Mouse (Mus musculus) lung, adult 18-20 months (tissue): ENCODE measurements at regions not wholly inside any gene's neighbourhood (a gene's known extent, or its start where the extent isn't known, plus 50 kb on each side); places are given as distances from the start of the nearest gene placed in this dataset.
"Not testable (repeated sequence)": the region's sequence is repeated elsewhere in the genome, so short reads cannot be mapped to it uniquely, and the experiment has no call there.

ENCODE experiments used
- DNase-seq, 2 experiments: peaks; one replicate each; pipeline ENCODE4 v3.0.0; 2022; ENCODE audit warnings: mixed read lengths in 2 of 2

GRCm38 (mm10) chr12:113701841-113702240 lies 158.1 kb downstream of the Adam6a start:
- not testable (repeated sequence) for DNase-seq

GRCm38 (mm10) chr12:113716406-113716805 lies 172.7 kb downstream of the Adam6a start:
- peak; percentile 5 for DNase-seq

GRCm38 (mm10) chr12:113735847-113736246 lies 192.1 kb downstream of the Adam6a start:
- DNase-seq: no peak

- no peak for DNase-seq
Measured at GRCm38 (mm10) chr12:113746277-113746676, 202.6 kb downstream of the Adam6a start.

GRCm38 (mm10) chr12:113747987-113748386 lies 204.3 kb downstream of the Adam6a start:
- DNase-seq: no peak

- DNase-seq: no peak
Measured at GRCm38 (mm10) chr12:113769587-113769986, 225.9 kb downstream of the Adam6a start.

GRCm38 (mm10) chr12:113795876-113796275 lies 252.2 kb downstream of the Adam6a start:
- DNase-seq: not testable (repeated sequence)

GRCm38 (mm10) chr12:113826377-113826776 lies 282.7 kb downstream of the Adam6a start:
- DNase-seq: no peak

GRCm38 (mm10) chr12:113858893-113859292 lies 315.2 kb downstream of the Adam6a start:
- no peak for DNase-seq

GRCm38 (mm10) chr12:113878826-113879225 lies 335.1 kb downstream of the Adam6a start:
- no peak for DNase-seq

GRCm38 (mm10) chr12:113896152-113896551 lies 352.4 kb downstream of the Adam6a start:
- DNase-seq: no peak

GRCm38 (mm10) chr12:113906459-113906858 lies 362.8 kb downstream of the Adam6a start:
- DNase-seq: no peak

GRCm38 (mm10) chr12:113907751-113908150 lies 364.0 kb downstream of the Adam6a start:
- DNase-seq: no peak

GRCm38 (mm10) chr12:113911770-113912169 lies 368.1 kb downstream of the Adam6a start:
- DNase-seq: no peak

GRCm38 (mm10) chr12:113940721-113941120 lies 397.0 kb downstream of the Adam6a start:
- no peak for DNase-seq

GRCm38 (mm10) chr12:113943661-113944327 lies 400.1 kb downstream of the Adam6a start:
- not testable (repeated sequence) for DNase-seq

GRCm38 (mm10) chr12:113945786-113946185 lies 402.1 kb downstream of the Adam6a start:
- DNase-seq: not testable (repeated sequence)

GRCm38 (mm10) chr12:113948017-113948416 lies 404.3 kb downstream of the Adam6a start:
- DNase-seq: not testable (repeated sequence)

- no peak for DNase-seq
Measured at GRCm38 (mm10) chr12:113974271-113974670, 430.6 kb downstream of the Adam6a start.

GRCm38 (mm10) chr12:113981613-113982012 lies 437.9 kb downstream of the Adam6a start:
- DNase-seq: peak; percentile 33 to 51

GRCm38 (mm10) chr12:113987233-113987990 lies 443.7 kb downstream of the Adam6a start:
- no peak for DNase-seq

GRCm38 (mm10) chr12:113992425-113992824 lies 448.7 kb downstream of the Adam6a start:
- DNase-seq: no peak

GRCm38 (mm10) chr12:113994284-113994683 lies 450.6 kb downstream of the Adam6a start:
- peak in 1 of 2 experiments; percentile 3 for DNase-seq

- DNase-seq: not testable (repeated sequence)
Measured at GRCm38 (mm10) chr12:114008491-114008890, 464.8 kb downstream of the Adam6a start.
